Mouse (Mus musculus) cerebellum, adult 2 months (tissue): Measurements from ENCODE around the gene Cxcl15.

Source experiments
- CTCF ChIP-seq: fragments of 200-500 bp; IDR thresholded peaks from 2 replicates; pipeline ENCODE4 v1.5.1; 2011; ENCODE audit warnings: low read depth, mild to moderate bottlenecking, control low read depth, low read length, moderate library complexity, borderline replicate concordance; ENCODE audit not compliant: insufficient read depth
- POLR2A ChIP-seq: fragments of 200-500 bp; IDR thresholded peaks from 2 replicates; pipeline ENCODE4 v1.6.1; 2011; ENCODE audit warnings: low read length, control low read depth, borderline replicate concordance; ENCODE audit not compliant: insufficient read depth

- no peak for TF ChIP-seq CTCF
- TF ChIP-seq POLR2A, result no peak
These were observed 25.4 kb downstream of the Cxcl15 start for GRCm38 (mm10) chr5:90819756-90820155.
